19 mouse cellular contexts compared by ENCODE assay signal in the genomic region with DNA sequence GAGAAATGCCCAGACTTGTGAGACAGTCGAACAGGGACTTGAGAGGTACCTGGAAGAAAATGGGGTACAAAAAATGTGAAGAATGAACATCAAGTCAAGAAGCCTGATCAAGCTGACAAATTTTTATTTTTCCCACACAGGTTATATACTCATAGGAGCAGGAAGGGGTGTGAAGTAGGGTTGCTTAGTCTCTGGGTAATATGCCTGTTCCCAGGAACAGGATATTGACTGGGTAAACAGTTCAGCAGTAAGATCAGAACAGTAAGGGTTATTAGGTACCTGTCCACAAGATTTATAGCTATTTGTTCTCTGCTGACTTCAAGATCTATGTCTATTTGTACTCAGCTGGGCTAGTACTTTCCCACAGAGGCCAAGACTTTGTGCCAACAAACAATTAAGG. TPM values are rescaled to one million over a fixed set of nuclear protein-coding genes. Genes with fewer than 3 reads are reported as not detected.
"Had no signal": no experiment of that assay in that cellular context is flagged by ENCODE, and none has a peak within 500 bp of the region (broad histone marks: within the 10 kb centered on the region; RNA-seq: fewer than 3 reads in every experiment).

No protein-coding gene starts in this region.

RNA-seq across cellular contexts. Expression of gene Ceacam12, which starts 8.1 kb away (rescaled TPM):
- polyA plus RNA-seq: cerebellum, adult 2 months; cortical plate, adult 2 months; embryonic facial prominence, embryonic 10.5 days; embryonic facial prominence, embryonic 11.5 days; embryonic facial prominence, embryonic 12.5 days; embryonic facial prominence, embryonic 13.5 days; embryonic facial prominence, embryonic 14.5 days; embryonic facial prominence, embryonic 15.5 days; erythroblast, embryonic 14.5 days; forebrain, embryonic 10.5 days; forebrain, embryonic 11.5 days; forebrain, embryonic 12.5 days; forebrain, embryonic 13.5 days; forebrain, embryonic 14.5 days; forebrain, embryonic 15.5 days; forebrain, embryonic 16.5 days; forebrain, postnatal 0 days; gonadal fat pad, adult 2 months; heart, adult 2 months had no signal
